Mouse (Mus musculus): ENCODE data around the gene 4930564D02Rik.

The 4930564D02Rik gene

GRCm38 (mm10) chr3:105114269-105114668 is 47.6 kb downstream of the 4930564D02Rik start:
- DNase-seq = peak; percentile 39 to 64

- DNase-seq = no peak
Measured at GRCm38 (mm10) chr3:105116596-105116995, 50.0 kb downstream of the 4930564D02Rik start.

DNA sequence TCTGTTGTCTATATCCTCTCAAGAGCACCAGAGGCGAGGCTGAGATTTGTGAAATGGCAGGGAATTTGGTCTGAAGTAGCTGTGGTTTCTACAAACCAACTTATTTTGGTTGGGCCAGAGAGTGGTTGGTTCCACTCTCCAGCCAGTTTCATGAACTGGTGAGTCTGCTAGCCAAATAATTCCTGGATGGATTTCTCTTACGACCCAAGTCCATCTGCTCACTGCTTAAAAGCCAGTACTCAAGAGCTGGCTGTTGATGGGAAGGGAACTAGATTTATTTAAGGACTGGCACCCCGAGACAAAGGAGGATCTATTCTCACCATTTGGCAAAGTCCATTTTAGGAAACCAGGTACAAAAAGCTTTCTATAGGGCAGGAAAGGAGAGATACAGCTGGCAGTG is 57.1 kb downstream of the 4930564D02Rik start:
- DNase-seq = no peak

DNA sequence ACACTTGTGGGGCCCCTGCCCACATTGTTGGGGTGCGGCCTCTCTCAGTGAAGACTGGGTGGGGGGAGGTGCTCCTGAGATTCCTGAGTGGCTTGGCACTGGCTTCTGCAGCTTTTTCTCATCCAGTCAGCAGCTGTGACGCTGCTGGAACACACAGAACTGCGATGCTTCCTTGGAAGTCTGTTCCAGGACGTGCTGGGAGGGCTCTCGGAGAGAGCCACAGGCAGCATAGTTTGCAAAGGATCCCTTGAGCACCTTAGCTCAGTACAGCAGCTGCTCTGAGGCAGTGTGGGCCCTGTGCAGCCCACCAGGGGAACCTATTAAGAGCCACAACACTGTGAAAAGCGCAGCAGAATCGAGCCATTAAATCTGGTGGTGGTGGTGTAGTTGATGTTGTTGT is 61.2 kb downstream of the 4930564D02Rik start:
- DNase-seq = no peak

Measured in lung, adult 18-20 months (tissue).